Mouse (Mus musculus) stomach, postnatal 0 days (tissue): ENCODE measurements at regions not wholly inside any gene's neighbourhood (a gene's known extent, or its start where the extent isn't known, plus 50 kb on each side); places are given as distances from the start of the nearest gene placed in this dataset.

Experiments used
- CTCF ChIP-seq: IDR thresholded peaks from 2 replicates; pipeline ENCODE4 v1.5.1; 2016; ENCODE audit warnings: antibody characterized with exemption, low read depth, mild to moderate bottlenecking, moderate library complexity
- EP300 ChIP-seq: optimal IDR thresholded peaks from 2 replicates; pipeline ENCODE3; 2016; ENCODE audit warnings: antibody characterized with exemption

DNA sequence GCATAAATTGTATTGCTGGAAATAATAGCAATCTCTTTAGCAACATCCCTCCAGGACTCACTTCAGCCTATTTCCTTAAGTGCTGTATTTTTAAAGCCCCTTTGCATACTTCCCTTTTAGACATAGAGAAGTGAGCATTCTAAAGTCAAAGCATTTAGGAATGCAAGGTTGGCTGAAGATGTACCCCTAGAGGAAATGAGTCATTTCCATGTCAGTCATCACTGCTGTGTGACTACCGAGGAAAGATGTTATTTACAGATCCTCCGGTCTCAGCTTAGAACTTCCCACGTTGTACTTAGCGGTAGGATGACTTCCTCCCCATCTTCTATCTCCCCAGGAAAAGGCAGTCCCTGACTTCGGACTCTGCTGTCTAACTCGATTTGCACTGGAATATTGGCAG lies 337.2 kb downstream of the Meis1 start:
- no peak for TF ChIP-seq EP300
- no peak for TF ChIP-seq CTCF
